Mouse (Mus musculus) granulocyte monocyte progenitor cell, adult 5-6 weeks (primary cell): Measurements from ENCODE around the gene Fndc7. TPM values are rescaled to one million over a fixed set of nuclear protein-coding genes. Genes with fewer than 3 reads are reported as not detected.

Experiments used
- ATAC-seq: replicated peaks from 2 replicates; pipeline ENCODE4 v1.8.0; 2016; ENCODE audit warnings: mild to moderate bottlenecking, moderate TSS enrichment, inconsistent platforms; ENCODE audit not compliant: poor library complexity, severe bottlenecking
- total RNA-seq, 2 experiments: library from RNA; stranded (forward) in 1 of 2; stranded (reverse) in 1 of 2; fragments of 200-712, 200-1000 nt in 1 of 2; fragments of >200 nt in 1 of 2; fragmentation: Nextera tagmentation in 1 of 2; gene quantifications; 2 replicates each; pipeline ENCODE4 v1.2.3; 2014 to 2017

Fndc7 gene
- total RNA-seq, 2 experiments from 2014 or later, result 0.05 TPM; not detected in 1

DNA sequence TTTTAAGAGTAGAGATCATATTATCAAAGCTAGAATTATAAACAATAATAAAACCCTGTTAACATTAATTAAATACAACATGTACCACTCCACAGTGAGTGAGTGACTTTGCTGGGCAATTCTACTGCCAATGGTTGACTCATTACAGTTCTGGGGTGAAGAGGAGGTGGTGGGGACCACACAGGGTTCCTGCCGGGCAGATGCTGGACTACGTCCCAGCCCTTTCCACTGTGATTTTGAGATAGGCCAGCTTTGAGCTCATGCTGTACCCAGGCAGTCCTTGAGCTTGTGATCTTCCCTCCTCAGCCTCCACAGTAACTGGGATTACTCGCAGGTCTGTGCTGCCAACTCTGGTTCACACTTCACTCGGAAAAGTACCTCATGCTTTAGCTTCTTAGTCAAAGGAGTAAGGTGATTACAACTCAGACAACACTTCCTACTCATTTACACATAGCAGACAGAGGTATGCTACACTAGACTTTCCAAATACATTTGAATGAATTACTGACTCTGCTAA, 79.0 kb downstream of the Fndc7 start:
- ATAC-seq, result no peak

GRCm38 (mm10) chr3:108805622-108806021, 84.2 kb downstream of the Fndc7 start:
- no peak for ATAC-seq

Other genes starting within 250 kb of the Fndc7 start
- 44.7 and 67.1 TPM in 2 replicates for gene Clcc1, start 236.1 kb downstream of the Fndc7 start, total RNA-seq (2014; fragmentation: Nextera tagmentation)
- 68.1 and 92.5 TPM in 2 replicates for gene Clcc1, start 236.1 kb downstream of the Fndc7 start, total RNA-seq (2017)
- gene Gpsm2, start 167.7 kb downstream of the Fndc7 start, total RNA-seq (2014; fragmentation: Nextera tagmentation), result 3.7 and 7.4 TPM in 2 replicates
- gene Gpsm2, start 167.7 kb downstream of the Fndc7 start, total RNA-seq (2017), result 10.7 and 12.2 TPM in 2 replicates
- not detected in 2 replicates for gene Aknad1, start 150.3 kb downstream of the Fndc7 start, total RNA-seq (2014; fragmentation: Nextera tagmentation)
- not detected in 2 replicates for gene Aknad1, start 150.3 kb downstream of the Fndc7 start, total RNA-seq (2017)
- gene Stxbp3, start 49.5 kb downstream of the Fndc7 start, total RNA-seq (2014; fragmentation: Nextera tagmentation), result 23.5 and 28.7 TPM in 2 replicates
- 21.6 and 26.2 TPM in 2 replicates for gene Stxbp3, start 49.5 kb downstream of the Fndc7 start, total RNA-seq (2017)
- 113 and 174 TPM in 2 replicates for gene Prpf38b, start 21.7 kb upstream of the Fndc7 start, total RNA-seq (2014; fragmentation: Nextera tagmentation)
- 211 and 237 TPM in 2 replicates for gene Prpf38b, start 21.7 kb upstream of the Fndc7 start, total RNA-seq (2017)
- not detected in 2 replicates for gene Henmt1, start 49.9 kb upstream of the Fndc7 start, total RNA-seq (2014; fragmentation: Nextera tagmentation)
- gene Henmt1, start 49.9 kb upstream of the Fndc7 start, total RNA-seq (2017), result not detected in 2 replicates
- not detected in 2 replicates for gene Gm9857, start 50.4 kb upstream of the Fndc7 start, total RNA-seq (2014; fragmentation: Nextera tagmentation)
- not detected in 2 replicates for gene Gm9857, start 50.4 kb upstream of the Fndc7 start, total RNA-seq (2017)
- gene Fam102b, start 137.6 kb upstream of the Fndc7 start, total RNA-seq (2014; fragmentation: Nextera tagmentation), result 28.8 and 29.1 TPM in 2 replicates
- 32.2 and 33.7 TPM in 2 replicates for gene Fam102b, start 137.6 kb upstream of the Fndc7 start, total RNA-seq (2017)
- gene Slc25a54, start 190.5 kb upstream of the Fndc7 start, total RNA-seq (2014; fragmentation: Nextera tagmentation), result not detected in 2 replicates
- gene Slc25a54, start 190.5 kb upstream of the Fndc7 start, total RNA-seq (2017), result not detected in 2 replicates
- gene Slc25a24, start 233.1 kb upstream of the Fndc7 start, total RNA-seq (2014; fragmentation: Nextera tagmentation), result 16.0 and 16.2 TPM in 2 replicates
- 15.3 and 17.1 TPM in 2 replicates for gene Slc25a24, start 233.1 kb upstream of the Fndc7 start, total RNA-seq (2017)